In the genomic region with DNA sequence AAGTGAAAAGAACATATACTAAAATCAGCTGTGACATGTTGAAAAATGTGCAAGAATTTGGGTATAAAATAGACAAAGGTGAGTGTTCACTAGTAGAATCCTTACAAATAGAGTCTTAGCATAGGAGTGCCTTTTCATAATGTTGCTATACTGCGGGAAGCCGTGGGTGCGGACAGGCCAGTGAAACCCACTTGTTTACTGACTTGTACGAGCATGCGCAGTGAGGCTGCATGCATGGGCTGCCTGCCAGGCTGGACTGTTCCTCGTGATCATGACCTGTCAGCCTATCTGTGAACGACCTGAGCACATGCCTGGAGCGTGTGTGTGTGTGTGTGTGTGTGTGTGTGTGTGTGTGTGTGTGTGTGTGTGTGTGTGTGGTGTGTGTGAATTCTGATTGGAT, we compare ENCODE assay signal across 9 mouse cellular contexts. TPM values are rescaled to one million over a fixed set of nuclear protein-coding genes. Genes with fewer than 3 reads are reported as not detected.
DNase-seq lines count a peak whose midpoint lies in the region; ATAC-seq and TF ChIP-seq lines count a peak whose summit lies in the region.
"Not testable (repeated sequence)": the region's sequence is repeated elsewhere in the genome, so short reads cannot be mapped to it uniquely, and the experiment has no call there.
"Had no signal": no experiment of that assay in that cellular context is flagged by ENCODE, and none has a peak within 500 bp of the region (broad histone marks: within the 10 kb centered on the region; RNA-seq: fewer than 3 reads in every experiment).

No protein-coding gene starts in this region.

- TF ChIP-seq CTCF in stomach, postnatal 0 days (IDR thresholded peaks at IDR 0.05; ENCODE audit: low read depth), result not testable (repeated sequence)

- WGBS in stomach, postnatal 0 days, result 64% methylated on average over 8 of the region's 8 CpGs

- intact Hi-C loops in heart, postnatal 10 days (cut with DNase I), result not testable (repeated sequence)

- not testable (repeated sequence) for H3K27me3 ChIP-seq in stomach, postnatal 0 days (ENCODE audit: control insufficient read depth, insufficient read depth, low read length)

- H3K36me3 ChIP-seq in stomach, postnatal 0 days (ENCODE audit: control insufficient read depth, insufficient read depth, low read length), result not testable (repeated sequence)

- not testable (repeated sequence) for H3K9me3 ChIP-seq in stomach, postnatal 0 days (ENCODE audit: control insufficient read depth, low read length)

- not testable (repeated sequence) for H3K9ac ChIP-seq in stomach, postnatal 0 days (ENCODE audit: low read length)

- H3K4me3 ChIP-seq in stomach, postnatal 0 days (ENCODE audit: low read depth, low read length), result not testable (repeated sequence)

- not testable (repeated sequence) for TF ChIP-seq EP300 in stomach, postnatal 0 days (optimal IDR thresholded peaks at IDR 0.05)

- not testable (repeated sequence) for H3K4me1 ChIP-seq in stomach, postnatal 0 days (replicated peaks; ENCODE audit: control insufficient read depth, insufficient read depth)

- ATAC-seq in stomach, postnatal 0 days (ENCODE audit: low FRiP score, low TSS enrichment), result peak; percentile 65

- not testable (repeated sequence) for H3K4me2 ChIP-seq in stomach, postnatal 0 days (replicated peaks; ENCODE audit: low read depth)

- DNase-seq in adrenal gland, adult (ENCODE audit: inconsistent age in 2 of 2, low spot score in 1 of 2), result peak; percentile 26 to 43
- peak; percentile 3 to 5 for DNase-seq in cerebellum, postnatal 14 days
- peak; percentile 23 to 42 for DNase-seq in heart, postnatal 10 days
- peak; percentile 42 for DNase-seq in kidney, adult 9 months
- DNase-seq in liver, result peak; percentile 17
- DNase-seq in lung, postnatal 10 days, result peak; percentile 82
- peak; percentile 47 for DNase-seq in stomach, postnatal 0 days (ENCODE audit: low spot score)
- peak; percentile 63 to 71 for DNase-seq in urinary bladder, postnatal 36 days (ENCODE audit: low spot score in 2 of 2)

- not testable (repeated sequence) for H3K27ac ChIP-seq in stomach, postnatal 0 days (replicated peaks)

RNA-seq across cellular contexts. Expression of a gene that starts 37.3 kb away (rescaled TPM):
- total RNA-seq in heart, postnatal 10 days (2021), result 10 to 100 TPM; 34.4 to 34.6 TPM
- 7.1 and 7.8 TPM in 2 replicates for polyA plus RNA-seq in stomach, postnatal 0 days (2015; fragmentation: Nextera tagmentation; extraction: Ambion mirVana)
- total RNA-seq: granulocyte monocyte progenitor cell, adult 5-6 weeks had no signal

Comparison
In these comparisons a context has a peak if more than half of its experiments do, and no peak if none do; other contexts are left out.
1. DNase-seq: peak in every context shown above with its lines; median percentile 82 in lung, postnatal 10 days; 67 in urinary bladder, postnatal 36 days; 47 in stomach, postnatal 0 days; 42 in kidney, adult 9 months; 34 in adrenal gland, adult; 32 in heart, postnatal 10 days; 17 in liver; 4 in cerebellum, postnatal 14 days.